Mouse (Mus musculus): ENCODE results near the gene Arid1b. TPM values are rescaled to one million over a fixed set of nuclear protein-coding genes. Genes with fewer than 3 reads are reported as not detected.

The Arid1b gene
- polyA plus RNA-seq, 1 experiment from 2014 or later, result 8.7 TPM

GRCm38 (mm10) chr17:5101887-5102286 is 107.8 kb downstream of the Arid1b start:
- Histone ChIP-seq H3K27ac (replicated peaks in 1 of 2; ENCODE audit: control insufficient read depth in 1 of 2, insufficient read depth in 1 of 2, low read depth in 2 of 2, low read length in 2 of 2) (no peak overlapping the region), H3K4me2 (ENCODE audit: low read length) (no peak overlapping the region), H3K4me1 (ENCODE audit: control insufficient read depth in 2 of 2, insufficient read depth in 2 of 2, low read length in 2 of 2) (peaks cover 20 to 54% of the 10 kb centered on the region in 2 experiments), H3K4me3 (ENCODE audit: control insufficient read depth in 1 of 2, insufficient read depth in 1 of 2, low read depth in 1 of 2, low read length in 2 of 2) (no peak overlapping the region), H3K9ac (ENCODE audit: low read length) (no peak overlapping the region), H3K27me3 (ENCODE audit: control insufficient read depth, insufficient read depth, low read length) (no peaks in the 10 kb centered on the region), H3K36me3 (ENCODE audit: control insufficient read depth, insufficient read depth, low read length) (0 out of 2 replicates have a peak, but pooled peaks cover 5% of the 10 kb centered on the region), H3K9me3 (ENCODE audit: control insufficient read depth, low read length) (no peaks in the 10 kb centered on the region)
- no peak for ATAC-seq (ENCODE audit: insufficient number of reproducible peaks, insufficient read depth, low FRiP score, low read depth)
- WGBS, result 23% methylated on average over 2 of the region's 2 CpGs

- Histone ChIP-seq H3K9me3 (ENCODE audit: control insufficient read depth, low read length) (no peaks in the 10 kb centered on the region), H3K27me3 (ENCODE audit: control insufficient read depth, insufficient read depth, low read length) (no peaks in the 10 kb centered on the region), H3K4me3 (ENCODE audit: control insufficient read depth in 1 of 2, insufficient read depth in 1 of 2, low read depth in 1 of 2, low read length in 2 of 2) (no peak overlapping the region), H3K4me1 (ENCODE audit: control insufficient read depth in 2 of 2, insufficient read depth in 2 of 2, low read length in 2 of 2) (peaks cover 16 to 52% of the 10 kb centered on the region in 2 experiments), H3K4me2 (ENCODE audit: low read length) (no peak overlapping the region), H3K36me3 (ENCODE audit: control insufficient read depth, insufficient read depth, low read length) (no peaks in the 10 kb centered on the region), H3K27ac (replicated peaks in 1 of 2; ENCODE audit: control insufficient read depth in 1 of 2, insufficient read depth in 1 of 2, low read depth in 2 of 2, low read length in 2 of 2) (no peak overlapping the region), H3K9ac (ENCODE audit: low read length) (no peak overlapping the region)
- WGBS, result 90% methylated on average over 6 of the region's 6 CpGs
- no peak for ATAC-seq (ENCODE audit: insufficient number of reproducible peaks, insufficient read depth, low FRiP score, low read depth)
Observed at GRCm38 (mm10) chr17:5105746-5106145, 111.6 kb downstream of the Arid1b start.

- WGBS, result 81% methylated on average over 11 of the region's 11 CpGs
- Histone ChIP-seq H3K9me3 (ENCODE audit: control insufficient read depth, low read length) (no peaks in the 10 kb centered on the region), H3K9ac (ENCODE audit: low read length) (no peak overlapping the region), H3K27ac (replicated peaks in 1 of 2; ENCODE audit: control insufficient read depth in 1 of 2, insufficient read depth in 1 of 2, low read depth in 2 of 2, low read length in 2 of 2) (no peak overlapping the region), H3K27me3 (ENCODE audit: control insufficient read depth, insufficient read depth, low read length) (no peaks in the 10 kb centered on the region), H3K36me3 (ENCODE audit: control insufficient read depth, insufficient read depth, low read length) (no peaks in the 10 kb centered on the region), H3K4me1 (ENCODE audit: control insufficient read depth in 2 of 2, insufficient read depth in 2 of 2, low read length in 2 of 2) (peaks cover 16 to 50% of the 10 kb centered on the region in 2 experiments), H3K4me2 (ENCODE audit: low read length) (no peak overlapping the region), H3K4me3 (ENCODE audit: control insufficient read depth in 1 of 2, insufficient read depth in 1 of 2, low read depth in 1 of 2, low read length in 2 of 2) (no peak overlapping the region)
- no peak for ATAC-seq (ENCODE audit: insufficient number of reproducible peaks, insufficient read depth, low FRiP score, low read depth)
Observed at GRCm38 (mm10) chr17:5106263-5107195, 112.4 kb downstream of the Arid1b start.

- Histone ChIP-seq H3K36me3 (ENCODE audit: control insufficient read depth, insufficient read depth, low read length) (no peaks in the 10 kb centered on the region), H3K27ac (replicated peaks in 1 of 2; ENCODE audit: control insufficient read depth in 1 of 2, insufficient read depth in 1 of 2, low read depth in 2 of 2, low read length in 2 of 2) (no peak overlapping the region), H3K4me1 (ENCODE audit: control insufficient read depth in 2 of 2, insufficient read depth in 2 of 2, low read length in 2 of 2) (peaks cover 14 to 46% of the 10 kb centered on the region in 2 experiments), H3K27me3 (ENCODE audit: control insufficient read depth, insufficient read depth, low read length) (no peaks in the 10 kb centered on the region), H3K9ac (ENCODE audit: low read length) (no peak overlapping the region), H3K4me3 (ENCODE audit: control insufficient read depth in 1 of 2, insufficient read depth in 1 of 2, low read depth in 1 of 2, low read length in 2 of 2) (no peak overlapping the region), H3K4me2 (ENCODE audit: low read length) (no peak overlapping the region), H3K9me3 (ENCODE audit: control insufficient read depth, low read length) (no peaks in the 10 kb centered on the region)
- no peak for ATAC-seq (ENCODE audit: insufficient number of reproducible peaks, insufficient read depth, low FRiP score, low read depth)
- 79% methylated on average over 4 of the region's 4 CpGs for WGBS
Observed at GRCm38 (mm10) chr17:5107501-5107900, 113.4 kb downstream of the Arid1b start.

- 67% methylated on average over 1 of the region's 1 CpGs for WGBS
- Histone ChIP-seq H3K9me3 (ENCODE audit: control insufficient read depth, low read length) (no peaks in the 10 kb centered on the region), H3K4me1 (ENCODE audit: control insufficient read depth in 2 of 2, insufficient read depth in 2 of 2, low read length in 2 of 2) (peaks cover 14 to 46% of the 10 kb centered on the region in 2 experiments), H3K9ac (ENCODE audit: low read length) (no peak overlapping the region), H3K27ac (replicated peaks in 1 of 2; ENCODE audit: control insufficient read depth in 1 of 2, insufficient read depth in 1 of 2, low read depth in 2 of 2, low read length in 2 of 2) (no peak overlapping the region), H3K27me3 (ENCODE audit: control insufficient read depth, insufficient read depth, low read length) (no peaks in the 10 kb centered on the region), H3K36me3 (ENCODE audit: control insufficient read depth, insufficient read depth, low read length) (no peaks in the 10 kb centered on the region), H3K4me2 (ENCODE audit: low read length) (no peak overlapping the region), H3K4me3 (ENCODE audit: control insufficient read depth in 1 of 2, insufficient read depth in 1 of 2, low read depth in 1 of 2, low read length in 2 of 2) (no peak overlapping the region)
- no peak for ATAC-seq (ENCODE audit: insufficient number of reproducible peaks, insufficient read depth, low FRiP score, low read depth)
Observed at GRCm38 (mm10) chr17:5108022-5108421, 113.9 kb downstream of the Arid1b start.

GRCm38 (mm10) chr17:5108546-5109142 is 114.5 kb downstream of the Arid1b start:
- no peaks in the 10 kb centered on the region for H3K36me3 ChIP-seq (ENCODE audit: control insufficient read depth, insufficient read depth, low read length)
- no peak for ATAC-seq (ENCODE audit: insufficient number of reproducible peaks, insufficient read depth, low FRiP score, low read depth)
- H3K9me3 ChIP-seq (ENCODE audit: control insufficient read depth, low read length), result no peaks in the 10 kb centered on the region
- 54% methylated on average over 2 of the region's 2 CpGs for WGBS
- H3K27me3 ChIP-seq (ENCODE audit: control insufficient read depth, insufficient read depth, low read length), result no peaks in the 10 kb centered on the region
- no peak overlapping the region for H3K4me2 ChIP-seq (ENCODE audit: low read length)
- no peak overlapping the region for H3K4me3 ChIP-seq (ENCODE audit: control insufficient read depth in 1 of 2, insufficient read depth in 1 of 2, low read depth in 1 of 2, low read length in 2 of 2)
- no peak overlapping the region for H3K27ac ChIP-seq (replicated peaks in 1 of 2; ENCODE audit: control insufficient read depth in 1 of 2, insufficient read depth in 1 of 2, low read depth in 2 of 2, low read length in 2 of 2)
- H3K9ac ChIP-seq (ENCODE audit: low read length), result no peak overlapping the region
- peaks cover 14 to 46% of the 10 kb centered on the region in 2 experiments for H3K4me1 ChIP-seq (ENCODE audit: control insufficient read depth in 2 of 2, insufficient read depth in 2 of 2, low read length in 2 of 2)

GRCm38 (mm10) chr17:5109343-5109742 is 115.2 kb downstream of the Arid1b start:
- ATAC-seq (ENCODE audit: insufficient number of reproducible peaks, insufficient read depth, low FRiP score, low read depth), result no peak
- 80% methylated on average over 8 of the region's 8 CpGs for WGBS
- no peaks in the 10 kb centered on the region for H3K27me3 ChIP-seq (ENCODE audit: control insufficient read depth, insufficient read depth, low read length)
- H3K4me3 ChIP-seq (ENCODE audit: control insufficient read depth in 1 of 2, insufficient read depth in 1 of 2, low read depth in 1 of 2, low read length in 2 of 2), result no peak overlapping the region
- no peak overlapping the region for H3K9ac ChIP-seq (ENCODE audit: low read length)
- no peaks in the 10 kb centered on the region for H3K9me3 ChIP-seq (ENCODE audit: control insufficient read depth, low read length)
- H3K4me2 ChIP-seq (ENCODE audit: low read length), result no peak overlapping the region
- H3K27ac ChIP-seq (replicated peaks in 1 of 2; ENCODE audit: control insufficient read depth in 1 of 2, insufficient read depth in 1 of 2, low read depth in 2 of 2, low read length in 2 of 2), result no peak overlapping the region
- H3K4me1 ChIP-seq (ENCODE audit: control insufficient read depth in 2 of 2, insufficient read depth in 2 of 2, low read length in 2 of 2), result peaks cover 14 to 45% of the 10 kb centered on the region in 2 experiments
- no peaks in the 10 kb centered on the region for H3K36me3 ChIP-seq (ENCODE audit: control insufficient read depth, insufficient read depth, low read length)

Measured in heart, embryonic 14.5 days (tissue).